Mouse (Mus musculus) lung, embryonic 15.5 days (tissue): ENCODE measurements at regions not wholly inside any gene's neighbourhood (a gene's known extent, or its start where the extent isn't known, plus 50 kb on each side); places are given as distances from the start of the nearest gene placed in this dataset.

Experiments
- ATAC-seq: fragments of 200-750 bp; cut with Nextera tagmentation; 2 replicates; pipeline ENCODE4 v1.8.0; 2017; ENCODE audit warnings: moderate number of reproducible peaks, borderline replicate concordance; ENCODE audit not compliant: low FRiP score, low TSS enrichment; ENCODE audit errors: extremely low read depth
- H3K27ac ChIP-seq: fragments of 300-500 bp; sonication (generic); 2 replicates; pipeline ENCODE4 v1.5.1; 2015; ENCODE audit warnings: moderate library complexity, mild to moderate bottlenecking, inconsistent platforms
- H3K27me3 ChIP-seq: fragments of 300-500 bp; sonication (generic); 2 replicates; pipeline ENCODE4 v1.6.1; 2015; ENCODE audit warnings: inconsistent platforms
- H3K36me3 ChIP-seq: fragments of 300-500 bp; sonication (generic); 2 replicates; pipeline ENCODE4 v1.6.1; 2015; ENCODE audit warnings: inconsistent platforms
- H3K4me1 ChIP-seq: fragments of 300-500 bp; sonication (generic); 2 replicates; pipeline ENCODE4 v1.6.1; 2015; ENCODE audit warnings: inconsistent platforms
- H3K4me2 ChIP-seq: fragments of 300-500 bp; sonication (generic); 2 replicates; pipeline ENCODE4 v1.6.1; 2015; ENCODE audit warnings: inconsistent platforms, mild to moderate bottlenecking, moderate library complexity
- H3K4me3 ChIP-seq: fragments of 300-500 bp; sonication (generic); 2 replicates; pipeline ENCODE4 v1.5.1; 2015; ENCODE audit warnings: mild to moderate bottlenecking, inconsistent platforms
- H3K9ac ChIP-seq: fragments of 300-500 bp; sonication (generic); 2 replicates; pipeline ENCODE4 v1.6.1; 2015; ENCODE audit warnings: inconsistent platforms
- H3K9me3 ChIP-seq: fragments of 300-500 bp; sonication (generic); 2 replicates; pipeline ENCODE4 v1.6.1; 2016; ENCODE audit warnings: inconsistent platforms
- WGBS: fragments of 180-500 bp; shearing (Covaris S2); methylation state at CpG from one replicate; pipeline ENCODE4 v1.1.7; 2015; 5-methylcytosine and 5-hydroxymethylcytosine counted together

GRCm38 (mm10) chr12:94645302-94645701 lies 1046.7 kb upstream of the Flrt2 start:
- no peak overlapping the region for H3K9ac ChIP-seq
- H3K27ac ChIP-seq = no peak overlapping the region
- H3K4me2 ChIP-seq = no peak overlapping the region
- WGBS = 46% methylated on average over 2 of the region's 2 CpGs
- H3K4me3 ChIP-seq = no peak overlapping the region
- H3K27me3 ChIP-seq = no peaks in the 10 kb centered on the region
- ATAC-seq = no peak; the same call in 1 of the 2 replicates
- H3K4me1 ChIP-seq = no peaks in the 10 kb centered on the region
- H3K9me3 ChIP-seq = no peaks in the 10 kb centered on the region
- no peaks in the 10 kb centered on the region for H3K36me3 ChIP-seq

DNA sequence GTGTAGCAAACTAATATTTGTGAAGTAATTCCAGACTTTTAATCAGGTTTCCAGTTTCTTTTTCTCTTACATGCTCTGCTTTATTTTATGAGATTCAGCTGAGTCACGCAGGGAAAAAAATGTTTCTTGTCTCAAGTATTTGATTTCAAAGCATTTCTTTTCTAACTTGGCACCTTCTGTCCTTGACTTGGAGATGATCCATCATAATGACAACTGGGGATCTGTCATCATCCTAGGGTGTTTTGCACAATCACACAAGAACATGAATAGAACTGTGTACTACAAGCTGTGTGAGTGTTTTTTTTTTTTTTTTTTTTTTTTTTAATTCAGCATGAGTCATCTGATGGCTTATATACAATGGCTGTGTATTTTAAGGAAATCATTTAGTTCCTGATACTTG lies 1022.0 kb upstream of the Flrt2 start:
- H3K9me3 ChIP-seq = no peaks in the 10 kb centered on the region
- no peak overlapping the region for H3K4me2 ChIP-seq
- H3K36me3 ChIP-seq = no peaks in the 10 kb centered on the region
- no peak overlapping the region for H3K27ac ChIP-seq
- H3K9ac ChIP-seq = no peak overlapping the region
- H3K4me1 ChIP-seq = no peaks in the 10 kb centered on the region
- H3K4me3 ChIP-seq = no peak overlapping the region
- ATAC-seq = no peak
- H3K27me3 ChIP-seq = no peaks in the 10 kb centered on the region
- WGBS = 78% methylated on average over 1 of the region's 1 CpGs

- Histone ChIP-seq H3K4me2 (no peak overlapping the region), H3K27me3 (no peaks in the 10 kb centered on the region), H3K9me3 (no peaks in the 10 kb centered on the region), H3K4me3 (no peak overlapping the region), H3K27ac (no peak overlapping the region), H3K4me1 (no peaks in the 10 kb centered on the region), H3K9ac (no peak overlapping the region), H3K36me3 (no peaks in the 10 kb centered on the region)
- 71% methylated on average over 2 of the region's 2 CpGs for WGBS
- ATAC-seq = no peak
Observed at GRCm38 (mm10) chr12:94674925-94675324, 1017.1 kb upstream of the Flrt2 start.

GRCm38 (mm10) chr12:94691341-94692029 lies 1000.5 kb upstream of the Flrt2 start:
- WGBS = 89% methylated on average over 2 of the region's 2 CpGs

DNA sequence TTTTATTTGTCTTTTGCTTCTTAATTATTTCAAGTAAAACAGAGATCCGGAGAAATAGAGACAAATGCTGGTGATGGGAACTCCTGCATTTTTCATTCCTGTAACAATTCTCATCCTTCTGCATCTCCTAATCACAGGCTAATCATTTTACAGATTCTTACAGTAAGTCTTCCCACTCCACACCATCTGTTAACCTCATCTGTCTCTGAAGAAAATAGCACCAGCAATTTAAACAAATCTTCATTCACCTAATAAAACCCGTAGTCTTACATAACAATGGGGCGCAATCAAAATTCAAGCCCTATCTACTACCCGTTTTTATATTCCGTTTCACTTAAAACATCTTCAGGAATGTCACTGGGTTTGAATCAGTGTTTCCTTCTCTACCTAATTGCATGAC lies 960.6 kb upstream of the Flrt2 start:
- Histone ChIP-seq H3K27me3 (no peaks in the 10 kb centered on the region), H3K4me3 (no peak overlapping the region), H3K27ac (no peak overlapping the region), H3K9me3 (no peaks in the 10 kb centered on the region), H3K4me2 (no peak overlapping the region), H3K4me1 (peaks cover 3% of the 10 kb centered on the region; the same call in 1 of the 2 replicates), H3K36me3 (no peaks in the 10 kb centered on the region), H3K9ac (no peak overlapping the region)
- no peak for ATAC-seq
- 49% methylated on average over 5 of the region's 5 CpGs for WGBS

More at GRCm38 (mm10) chr12:94691341-94692029, 1000.5 kb upstream of the Flrt2 start:
- no peak for ATAC-seq
- Histone ChIP-seq H3K27ac (no peak overlapping the region), H3K36me3 (no peaks in the 10 kb centered on the region), H3K4me2 (no peak overlapping the region), H3K9me3 (no peaks in the 10 kb centered on the region), H3K4me1 (no peaks in the 10 kb centered on the region), H3K27me3 (no peaks in the 10 kb centered on the region), H3K4me3 (no peak overlapping the region), H3K9ac (no peak overlapping the region)

DNA sequence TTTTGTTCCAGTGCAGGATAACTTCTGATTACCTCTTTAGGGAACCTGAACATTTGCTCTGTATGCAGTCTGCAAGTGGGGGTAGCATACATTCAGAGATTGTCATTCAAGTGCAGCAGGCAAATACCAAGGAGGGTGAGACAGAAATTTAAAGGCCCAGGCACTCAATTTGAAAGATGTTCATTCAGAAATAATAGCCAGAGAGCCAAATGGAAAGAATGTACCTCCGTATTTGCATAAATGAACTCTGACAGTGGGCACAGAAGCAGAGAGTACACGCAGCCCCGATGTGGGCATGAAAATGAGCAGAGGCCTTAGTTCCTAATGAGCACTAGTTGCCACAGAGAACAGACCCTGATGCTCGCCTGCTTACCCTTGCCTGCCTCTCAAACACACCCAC lies 958.8 kb upstream of the Flrt2 start:
- 36% methylated on average over 4 of the region's 4 CpGs for WGBS
- peaks cover 3% of the 10 kb centered on the region; the same call in 1 of the 2 replicates for H3K4me1 ChIP-seq
- no peaks in the 10 kb centered on the region for H3K9me3 ChIP-seq
- H3K9ac ChIP-seq = no peak overlapping the region
- H3K27ac ChIP-seq = no peak overlapping the region
- no peaks in the 10 kb centered on the region for H3K27me3 ChIP-seq
- no peak overlapping the region for H3K4me2 ChIP-seq
- ATAC-seq = no peak
- H3K4me3 ChIP-seq = no peak overlapping the region
- no peaks in the 10 kb centered on the region for H3K36me3 ChIP-seq

- no peaks in the 10 kb centered on the region for H3K27me3 ChIP-seq
- peaks cover 3% of the 10 kb centered on the region; the same call in 1 of the 2 replicates for H3K4me1 ChIP-seq
- no peak overlapping the region for H3K27ac ChIP-seq
- H3K9me3 ChIP-seq = no peaks in the 10 kb centered on the region
- no peak for ATAC-seq
- H3K4me3 ChIP-seq = no peak overlapping the region
- no peak overlapping the region for H3K9ac ChIP-seq
- no peak overlapping the region for H3K4me2 ChIP-seq
- WGBS = 61% methylated on average over 4 of the region's 4 CpGs
- H3K36me3 ChIP-seq = no peaks in the 10 kb centered on the region
Observed at GRCm38 (mm10) chr12:94737263-94737662, 954.8 kb upstream of the Flrt2 start.

GRCm38 (mm10) chr12:94749747-94750515 lies 942.1 kb upstream of the Flrt2 start:
- Histone ChIP-seq H3K9ac (no peak overlapping the region), H3K36me3 (no peaks in the 10 kb centered on the region), H3K9me3 (no peaks in the 10 kb centered on the region), H3K27me3 (no peaks in the 10 kb centered on the region), H3K4me3 (no peak overlapping the region), H3K27ac (no peak overlapping the region), H3K4me1 (no peaks in the 10 kb centered on the region), H3K4me2 (no peak overlapping the region)
- 71% methylated on average over 6 of the region's 6 CpGs for WGBS
- no peak for ATAC-seq

DNA sequence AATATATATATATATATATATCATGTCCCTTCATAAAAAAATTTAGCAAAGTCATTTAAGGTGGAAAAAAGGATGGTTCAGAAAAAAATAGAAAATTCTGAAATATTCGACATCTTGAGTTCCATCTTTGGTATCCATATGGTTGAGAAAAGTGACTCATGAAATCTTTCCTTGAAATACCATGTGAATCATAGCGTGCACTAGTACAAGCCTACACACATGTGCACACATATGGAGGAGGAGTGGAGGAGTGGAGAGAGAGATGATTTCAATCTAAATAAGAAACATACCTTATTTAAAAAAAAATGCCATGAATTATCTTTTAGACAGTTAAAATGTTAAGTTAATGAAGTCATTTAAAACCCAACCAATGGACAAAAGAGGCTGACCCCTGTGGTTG lies 936.3 kb upstream of the Flrt2 start:
- no peak for ATAC-seq
- Histone ChIP-seq H3K27me3 (no peaks in the 10 kb centered on the region), H3K4me3 (no peak overlapping the region), H3K9me3 (no peaks in the 10 kb centered on the region), H3K4me1 (no peaks in the 10 kb centered on the region), H3K4me2 (no peak overlapping the region), H3K9ac (no peak overlapping the region), H3K36me3 (no peaks in the 10 kb centered on the region), H3K27ac (no peak overlapping the region)
- WGBS = 92% methylated on average over 2 of the region's 2 CpGs

DNA sequence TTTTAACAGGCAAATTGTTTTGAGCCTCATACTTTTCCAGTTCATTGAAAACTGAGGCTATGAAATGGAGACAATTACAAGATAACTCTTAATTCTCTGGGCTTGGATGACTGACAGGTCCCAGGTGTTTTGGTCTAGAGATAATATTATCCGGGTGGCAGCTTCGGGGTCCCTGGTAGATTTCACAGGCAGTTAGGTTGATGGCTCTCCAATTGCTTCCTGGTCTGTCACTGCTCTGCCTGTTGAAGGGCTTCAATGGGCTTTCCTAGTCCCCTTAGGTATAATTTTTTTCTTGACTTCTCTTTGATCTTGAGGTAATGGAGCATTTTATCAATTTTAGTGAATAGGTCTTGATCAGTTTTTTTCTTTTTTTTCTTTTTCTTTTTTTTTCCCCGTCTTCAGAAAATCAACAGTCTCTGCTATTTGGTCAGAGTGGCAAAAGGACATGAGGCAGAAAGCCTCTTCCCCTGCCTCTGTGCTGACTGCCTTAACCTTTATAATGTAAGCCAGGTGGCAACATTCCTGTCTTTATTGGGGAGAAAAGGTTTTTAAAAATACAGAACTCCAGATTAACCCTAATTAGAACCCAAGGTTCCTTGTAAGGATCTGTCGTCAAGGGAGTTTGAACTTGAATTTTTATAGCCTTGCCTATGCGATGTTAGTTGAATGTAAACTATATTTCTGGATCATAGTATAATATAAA lies 896.0 kb upstream of the Flrt2 start:
- Histone ChIP-seq H3K27me3 (no peaks in the 10 kb centered on the region), H3K4me1 (no peaks in the 10 kb centered on the region), H3K36me3 (no peaks in the 10 kb centered on the region), H3K4me2 (no peak overlapping the region), H3K9ac (no peak overlapping the region), H3K4me3 (no peak overlapping the region), H3K27ac (no peak overlapping the region), H3K9me3 (no peaks in the 10 kb centered on the region)
- WGBS = 70% methylated on average over 5 of the region's 5 CpGs
- ATAC-seq = no peak

DNA sequence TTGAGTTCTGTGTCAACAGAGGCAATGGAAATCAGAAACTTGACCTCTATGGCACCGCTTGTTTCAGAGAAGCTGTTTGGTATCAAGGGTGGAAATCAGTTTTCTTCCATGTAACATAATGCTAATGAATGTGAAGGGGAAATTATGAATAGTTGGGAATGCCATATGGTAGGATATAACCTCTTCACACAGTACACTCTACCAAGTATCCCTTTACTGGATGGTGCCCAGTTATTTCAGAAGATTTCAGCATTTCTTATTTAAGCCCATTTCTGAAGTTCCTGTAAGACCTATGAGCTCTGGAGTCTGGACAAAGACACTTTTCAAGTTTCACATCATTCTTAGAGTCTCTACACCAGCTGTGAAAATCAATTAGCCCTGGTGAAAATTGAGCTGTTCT lies 887.3 kb upstream of the Flrt2 start:
- Histone ChIP-seq H3K4me3 (no peak overlapping the region), H3K36me3 (no peaks in the 10 kb centered on the region), H3K4me1 (no peaks in the 10 kb centered on the region), H3K27ac (no peak overlapping the region), H3K9ac (no peak overlapping the region), H3K9me3 (no peaks in the 10 kb centered on the region), H3K27me3 (no peaks in the 10 kb centered on the region), H3K4me2 (no peak overlapping the region)
- WGBS = 91% methylated on average over 1 of the region's 1 CpGs
- no peak for ATAC-seq

- WGBS = 84% methylated on average over 2 of the region's 2 CpGs
- no peak overlapping the region for H3K27ac ChIP-seq
- no peaks in the 10 kb centered on the region for H3K27me3 ChIP-seq
- no peak overlapping the region for H3K4me2 ChIP-seq
- H3K4me1 ChIP-seq = no peaks in the 10 kb centered on the region
- H3K9ac ChIP-seq = no peak overlapping the region
- H3K4me3 ChIP-seq = no peak overlapping the region
- no peak for ATAC-seq
- H3K9me3 ChIP-seq = no peaks in the 10 kb centered on the region
- H3K36me3 ChIP-seq = no peaks in the 10 kb centered on the region
Observed at GRCm38 (mm10) chr12:94831400-94831799, 860.6 kb upstream of the Flrt2 start.
